In the genomic region with DNA sequence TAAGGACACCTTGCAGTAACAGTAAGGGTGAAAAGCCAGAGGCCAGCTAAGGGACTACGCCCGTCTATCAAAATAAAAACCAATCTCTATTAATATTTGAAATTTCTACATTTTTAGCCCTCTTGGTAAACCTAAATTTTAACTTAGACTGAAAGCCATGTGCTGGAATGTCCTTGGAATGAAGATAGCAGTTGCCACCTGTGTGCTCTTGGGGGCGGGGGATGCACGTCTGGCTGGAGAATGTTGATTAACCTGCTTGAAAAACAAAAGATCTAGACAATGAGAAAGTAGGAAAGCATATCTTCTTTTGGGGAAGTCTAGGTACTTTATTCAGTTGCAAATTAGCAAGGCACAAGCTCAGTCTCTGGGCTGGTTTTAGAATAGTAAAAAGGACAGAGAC, we compare ENCODE assay signal across 7 mouse cellular contexts. TPM values are rescaled to one million over a fixed set of nuclear protein-coding genes. Genes with fewer than 3 reads are reported as not detected.
"Had no signal": no experiment of that assay in that cellular context is flagged by ENCODE, and none has a peak within 500 bp of the region (broad histone marks: within the 10 kb centered on the region; RNA-seq: fewer than 3 reads in every experiment).

No protein-coding gene starts in this region.

RNA-seq across cellular contexts. Expression of a gene that starts 22.6 kb away (rescaled TPM):
- polyA plus RNA-seq: neural tube, embryonic 13.5 days; neural tube, embryonic 14.5 days; neural tube, embryonic 15.5 days; stomach, embryonic 14.5 days; stomach, embryonic 16.5 days; testis, adult 2 months; thymus, postnatal 0 days had no signal

RNA-seq across cellular contexts. Expression of a gene that starts 41.9 kb away (rescaled TPM):
- polyA plus RNA-seq: neural tube, embryonic 13.5 days; neural tube, embryonic 14.5 days; neural tube, embryonic 15.5 days; stomach, embryonic 14.5 days had no signal
